Mouse (Mus musculus): Measurements from ENCODE around the gene Myo15.

DNA sequence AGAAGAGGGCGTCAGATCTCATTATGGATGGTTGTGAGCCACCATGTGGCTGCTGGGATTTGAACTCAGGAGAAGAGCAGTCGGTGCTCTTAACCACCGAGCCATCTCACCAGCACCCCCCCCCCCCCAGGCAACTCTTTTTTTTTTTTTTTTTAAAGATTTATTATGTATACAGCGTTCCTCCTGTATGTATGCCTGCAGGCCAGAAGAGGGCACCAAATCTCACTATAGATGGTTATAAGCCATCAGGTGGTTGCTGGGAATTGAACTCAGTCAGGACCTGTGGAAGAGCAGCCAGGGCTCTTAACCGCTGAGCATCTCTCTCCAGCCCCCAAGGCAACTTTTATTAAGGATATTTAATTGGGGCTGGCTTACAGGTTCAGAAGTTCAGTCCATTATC, 5.4 kb downstream of the Myo15 start:
- no peak for TF ChIP-seq NELFE (IDR thresholded peaks at IDR 0.05; ENCODE audit: low read depth, low read length)
- TF ChIP-seq SIN3A (IDR thresholded peaks at IDR 0.05; ENCODE audit: low read length): no peak
- TF ChIP-seq ZMIZ1 (IDR thresholded peaks at IDR 0.05; ENCODE audit: low read depth, low read length): no peak
- TF ChIP-seq ZC3H11A (IDR thresholded peaks at IDR 0.05; ENCODE audit: low read depth, low read length): no peak
